Comparison of ENCODE assay signal across 15 mouse cellular contexts in genomic region chr13:104762401-104762800, GRCm38 (mm10). TPM values are rescaled to one million over a fixed set of nuclear protein-coding genes. Genes with fewer than 3 reads are reported as not detected.
DNase-seq lines count a peak whose midpoint lies in the region.
"Had no signal": no experiment of that assay in that cellular context is flagged by ENCODE, and none has a peak within 500 bp of the region (broad histone marks: within the 10 kb centered on the region; RNA-seq: fewer than 3 reads in every experiment).

No protein-coding gene starts in this region.

- peak; percentile 45 for DNase-seq in cerebellum, adult 11-12 months
- DNase-seq in cerebellum, adult 8-10 months, result no peak
- DNase-seq in brain, adult 2 months (ENCODE audit: low read depth, low spot score), result peak; percentile 51
- peak; percentile 7 to 38 for DNase-seq in cerebellum, postnatal 14 days
- no peak for DNase-seq in left cerebral cortex, adult 8-10 months (ENCODE audit: low spot score in 2 of 2)
- DNase-seq in layer of hippocampus, adult 18-20 months (ENCODE audit: low spot score in 2 of 2), result no peak
- no peak for DNase-seq in adrenal gland, postnatal 36 days
- DNase-seq: adrenal gland, adult 2 months; adrenal gland, postnatal 14 days; embryo, embryonic 11 days; gastrocnemius, postnatal 25 days; heart, adult 18-20 months; heart, postnatal 10 days; heart, postnatal 36 days; kidney, adult 18-20 months had no signal

RNA-seq across cellular contexts. Expression of gene Srek1ip1, which starts 29.9 kb away (rescaled TPM):
- 10 to 100 TPM; 18.7 to 20.9 (median 19.7) TPM for total RNA-seq in left cerebral cortex, adult 8-10 months (2022)
- total RNA-seq in layer of hippocampus, adult 18-20 months (2021), result 10 to 100 TPM; 20.9 to 21.8 TPM
- total RNA-seq in adrenal gland, postnatal 36 days (2021), result 10 to 100 TPM; 19.3 to 19.6 TPM

RNA-seq across cellular contexts. Expression of gene Cwc27, which starts 54.5 kb away (rescaled TPM):
- 10 to 100 TPM; 18.9 to 33.0 (median 19.8) TPM for total RNA-seq in left cerebral cortex, adult 8-10 months (2022)
- total RNA-seq in layer of hippocampus, adult 18-20 months (2021), result 10 to 100 TPM; 15.7 to 15.9 TPM
- 10 to 100 TPM; 12.6 to 20.0 TPM for total RNA-seq in adrenal gland, postnatal 36 days (2021)

Comparison
In these comparisons a context has a peak if more than half of its experiments do, and no peak if none do; other contexts are left out.
1. DNase-seq: peak in cerebellum, adult 11-12 months (single experiment), brain, adult 2 months (single experiment) and cerebellum, postnatal 14 days (2 of 2); none in cerebellum, adult 8-10 months (single experiment), left cerebral cortex, adult 8-10 months (0 of 2), layer of hippocampus, adult 18-20 months (0 of 2) and adrenal gland, postnatal 36 days (0 of 2).